Mouse (Mus musculus) regulatory T cell (primary cell): ENCODE measurements around the gene Cdcp2.

ENCODE experiments used
- in situ Hi-C: fragments of 300-600 bp; cut with MboI, MseI; formaldehyde crosslinking; loops from one replicate; pipeline ENCODE4 v1.15.1; 2025; ENCODE audit warnings: high pct_unique_total_duplicates

Gene Cdcp2

GRCm38 (mm10) chr4:107130534-107130933 is 33.8 kb downstream of the Cdcp2 start:
- in situ Hi-C loops: no loop called here

- in situ Hi-C loops: no loop called here
These were observed 38.2 kb downstream of the Cdcp2 start for GRCm38 (mm10) chr4:107134891-107135290.

DNA sequence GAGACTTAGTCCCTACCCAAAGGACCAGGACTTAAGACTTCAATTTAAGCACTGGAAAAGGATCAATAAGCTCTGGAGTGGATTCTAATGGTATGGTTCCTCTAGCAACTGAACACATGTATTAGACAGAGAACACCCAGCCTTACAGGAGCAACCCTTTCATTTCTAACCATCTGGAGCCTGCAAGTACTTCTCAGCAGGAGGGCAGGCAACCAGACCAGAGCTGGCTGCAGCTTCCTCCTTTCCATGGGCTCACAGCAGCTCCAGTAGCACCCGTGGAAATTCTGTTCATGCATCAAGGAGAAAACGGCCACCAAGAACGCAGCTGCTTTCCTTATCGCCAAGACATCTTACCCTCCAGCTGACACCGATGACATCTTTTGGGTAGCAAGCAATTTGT is 39.0 kb downstream of the Cdcp2 start:
- in situ Hi-C loops: no loop called here

GRCm38 (mm10) chr4:107136531-107136930 is 39.8 kb downstream of the Cdcp2 start:
- in situ Hi-C loops: no loop called here

DNA sequence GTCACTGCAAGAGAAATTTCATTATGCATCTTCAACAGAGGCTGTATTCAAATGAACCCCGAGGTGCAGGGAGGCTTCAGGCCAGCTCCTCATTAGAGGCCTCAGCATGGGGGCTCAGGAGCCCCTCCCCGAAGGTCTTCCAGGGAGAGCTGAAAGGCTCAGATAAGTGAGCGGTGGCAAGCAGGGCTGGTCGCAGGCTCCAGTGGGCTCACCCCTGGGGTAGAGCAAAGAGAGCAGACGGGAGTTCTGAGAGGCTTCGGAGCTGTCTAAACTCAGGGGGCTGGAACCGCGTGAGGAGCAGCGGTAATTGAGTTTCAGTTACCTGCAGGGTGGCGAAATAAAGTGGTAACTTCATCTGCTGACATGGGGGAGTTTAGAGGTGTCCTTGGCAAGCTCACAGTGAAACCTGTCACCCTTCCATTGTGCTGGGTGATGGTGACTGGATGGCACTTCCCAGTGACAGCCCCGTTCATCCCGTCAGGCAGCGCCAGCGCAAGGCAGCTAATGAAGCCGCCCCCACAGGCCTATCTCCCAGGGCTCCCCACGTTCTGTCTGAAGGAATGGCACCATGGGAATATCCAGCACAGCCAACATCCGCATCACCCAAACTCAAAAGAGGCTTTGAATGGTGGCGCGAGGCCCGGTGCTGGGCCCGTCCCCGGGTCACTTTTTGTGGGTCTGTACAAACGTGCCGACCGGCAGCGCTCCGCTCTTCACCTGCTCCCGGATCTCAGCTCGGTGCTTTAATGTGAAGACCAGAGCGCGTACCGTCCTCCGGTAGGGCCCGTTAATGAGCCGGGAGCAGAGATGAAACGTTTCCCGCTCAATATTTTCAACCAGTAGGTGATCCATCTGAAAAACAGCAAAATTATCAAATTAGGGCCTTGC is 42.5 kb downstream of the Cdcp2 start:
- in situ Hi-C loops: no loop called here

DNA sequence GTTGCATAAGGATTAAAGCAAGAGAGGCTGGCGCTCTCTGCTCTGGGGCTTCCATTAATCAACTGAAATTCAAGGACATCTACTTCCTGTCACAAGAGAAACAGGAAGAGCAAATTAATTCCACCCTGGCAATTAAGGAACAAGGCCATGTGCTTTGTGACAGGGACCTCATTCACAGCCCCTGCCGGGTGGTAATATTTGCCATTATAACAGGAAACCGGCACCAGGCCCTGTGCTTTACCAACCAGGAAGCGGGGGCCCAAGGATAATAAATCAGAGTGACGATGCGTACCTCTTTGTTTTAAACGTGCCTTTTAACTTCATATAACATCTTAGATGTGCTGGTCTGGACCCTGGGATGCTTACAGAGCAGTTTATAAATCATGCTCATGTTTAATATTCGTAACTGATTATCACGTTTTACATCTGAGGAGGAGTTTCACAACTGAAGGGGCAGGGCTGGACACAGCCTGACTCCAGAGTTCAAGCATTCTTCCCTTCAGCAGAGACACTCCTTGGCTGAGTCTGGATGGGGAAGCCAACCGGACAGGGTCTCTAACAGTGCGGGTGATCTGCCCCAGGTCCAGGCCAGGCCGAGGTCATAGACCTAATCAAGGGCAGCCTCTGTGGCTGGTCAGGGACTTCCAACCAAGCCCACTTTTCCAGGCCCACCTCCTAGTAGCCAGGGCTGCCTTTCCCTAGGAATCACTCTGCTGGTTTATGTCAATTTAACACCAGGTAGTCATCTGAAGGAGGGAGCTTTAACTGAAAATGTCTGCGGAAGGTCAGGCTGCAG is 43.3 kb downstream of the Cdcp2 start:
- in situ Hi-C loops: no loop called here

DNA sequence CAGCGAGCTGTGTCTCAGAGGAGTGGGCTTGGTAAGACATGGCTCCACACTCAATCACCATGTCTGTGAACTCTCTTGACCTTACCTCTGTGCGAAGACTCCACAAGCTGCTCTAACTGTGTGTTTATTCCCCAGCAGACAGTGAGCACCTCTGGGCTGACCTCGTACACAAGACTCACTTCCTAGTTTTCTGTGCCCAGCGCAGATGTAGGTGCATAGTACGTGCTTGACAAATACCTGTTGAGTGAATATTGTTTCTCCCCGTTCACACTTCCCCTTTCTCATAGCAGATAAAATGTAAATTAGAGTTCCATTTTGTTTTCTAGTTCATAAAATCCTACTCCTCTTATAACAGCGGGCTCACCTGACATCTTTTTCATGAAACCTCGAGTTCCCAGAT is 46.8 kb downstream of the Cdcp2 start:
- in situ Hi-C loops: no loop called here

- in situ Hi-C loops: no loop called here
These were observed 54.3 kb downstream of the Cdcp2 start for GRCm38 (mm10) chr4:107150991-107151390.

DNA sequence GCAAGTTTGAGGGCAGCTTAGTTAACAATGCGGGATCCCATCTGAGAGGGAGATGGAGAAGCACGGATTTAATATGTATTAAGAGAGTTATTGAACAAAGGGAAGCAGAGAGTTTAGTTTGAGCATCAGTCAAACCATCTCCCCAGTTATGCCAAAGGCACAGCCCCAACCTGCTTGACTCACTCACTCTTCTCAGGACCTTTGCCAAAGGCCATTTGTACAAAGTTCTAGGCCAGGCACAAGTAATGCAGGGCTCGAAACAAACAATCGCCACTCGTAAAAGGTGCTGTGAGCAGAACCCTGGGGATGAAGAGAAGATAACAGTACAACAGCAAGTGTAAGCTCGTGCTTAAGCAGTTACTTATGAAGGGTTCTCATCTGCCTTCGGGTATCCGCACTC is 55.9 kb downstream of the Cdcp2 start:
- in situ Hi-C loops: no loop called here

DNA sequence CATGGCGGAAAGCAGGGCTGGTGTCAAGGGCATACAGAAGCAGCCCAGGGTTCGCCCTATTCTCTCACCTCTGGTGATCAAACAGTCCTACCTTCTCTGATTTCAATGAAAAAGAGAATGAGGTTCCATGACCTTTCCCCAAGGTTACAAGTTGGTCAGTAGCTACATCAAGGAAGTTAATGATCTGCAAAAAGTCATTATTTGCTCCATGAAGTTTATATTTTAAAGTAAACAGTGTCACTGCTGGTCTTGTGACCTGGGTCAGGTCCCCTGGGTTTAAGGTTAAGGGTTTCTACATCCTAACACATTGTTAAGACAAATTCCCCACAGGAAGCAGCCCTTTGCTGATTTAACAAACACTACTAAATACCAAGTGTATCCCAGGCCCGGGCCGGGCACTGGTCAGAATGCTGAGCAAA is 60.3 kb downstream of the Cdcp2 start:
- in situ Hi-C loops: loop anchor here (5.0 kb wide), 1 partner anchor 65 kb away; no protein-coding TSS in a partner anchor

- in situ Hi-C loops: loop anchor here (5.0 kb wide), 1 partner anchor 67 kb away; no protein-coding TSS in a partner anchor
These were observed 62.6 kb downstream of the Cdcp2 start for GRCm38 (mm10) chr4:107159166-107159773.

DNA sequence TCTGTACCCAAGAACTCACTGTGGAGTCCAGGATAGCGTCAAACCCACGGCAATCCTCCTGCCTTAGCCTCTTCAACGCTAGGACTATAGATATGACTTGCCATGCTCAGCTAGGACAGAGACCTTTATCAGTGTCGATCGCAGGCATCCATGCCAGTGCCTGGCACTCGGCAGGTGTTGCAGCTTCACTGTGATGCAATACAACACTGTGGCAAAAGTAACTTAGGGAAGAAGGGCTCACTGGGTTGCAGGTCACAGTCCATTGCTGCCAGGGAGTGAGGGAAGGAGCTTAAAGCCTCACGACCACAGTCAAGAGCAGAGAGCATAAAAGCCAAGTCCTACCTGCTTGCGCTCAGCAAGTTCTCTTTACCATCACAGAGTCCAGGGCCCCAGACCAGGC is 63.5 kb downstream of the Cdcp2 start:
- in situ Hi-C loops: loop anchor here (10.0 kb wide), 1 partner anchor 345 kb away; no protein-coding TSS in a partner anchor
